Mouse (Mus musculus) lung, embryonic 15.5 days (tissue): ENCODE measurements around the gene Tssc4. TPM values are rescaled to one million over a fixed set of nuclear protein-coding genes. Genes with fewer than 3 reads are reported as not detected.

Source experiments
- ATAC-seq: fragments of 200-750 bp; cut with Nextera tagmentation; 2 replicates; pipeline ENCODE4 v1.8.0; 2017; ENCODE audit warnings: moderate number of reproducible peaks, borderline replicate concordance; ENCODE audit not compliant: low FRiP score, low TSS enrichment; ENCODE audit errors: extremely low read depth
- H3K27ac ChIP-seq: fragments of 300-500 bp; sonication (generic); 2 replicates; pipeline ENCODE4 v1.5.1; 2015; ENCODE audit warnings: moderate library complexity, mild to moderate bottlenecking, inconsistent platforms
- H3K27me3 ChIP-seq: fragments of 300-500 bp; sonication (generic); 2 replicates; pipeline ENCODE4 v1.6.1; 2015; ENCODE audit warnings: inconsistent platforms
- H3K36me3 ChIP-seq: fragments of 300-500 bp; sonication (generic); 2 replicates; pipeline ENCODE4 v1.6.1; 2015; ENCODE audit warnings: inconsistent platforms
- H3K4me1 ChIP-seq: fragments of 300-500 bp; sonication (generic); 2 replicates; pipeline ENCODE4 v1.6.1; 2015; ENCODE audit warnings: inconsistent platforms
- H3K4me2 ChIP-seq: fragments of 300-500 bp; sonication (generic); 2 replicates; pipeline ENCODE4 v1.6.1; 2015; ENCODE audit warnings: inconsistent platforms, mild to moderate bottlenecking, moderate library complexity
- H3K4me3 ChIP-seq: fragments of 300-500 bp; sonication (generic); 2 replicates; pipeline ENCODE4 v1.5.1; 2015; ENCODE audit warnings: mild to moderate bottlenecking, inconsistent platforms
- H3K9ac ChIP-seq: fragments of 300-500 bp; sonication (generic); 2 replicates; pipeline ENCODE4 v1.6.1; 2015; ENCODE audit warnings: inconsistent platforms
- H3K9me3 ChIP-seq: fragments of 300-500 bp; sonication (generic); 2 replicates; pipeline ENCODE4 v1.6.1; 2016; ENCODE audit warnings: inconsistent platforms
- WGBS: fragments of 180-500 bp; shearing (Covaris S2); methylation state at CpG from one replicate; pipeline ENCODE4 v1.1.7; 2015; 5-methylcytosine and 5-hydroxymethylcytosine counted together
- polyA plus RNA-seq: library from polyadenylated mRNA; unstranded; fragments of >200 nt; fragmentation: Nextera tagmentation; extraction: Ambion mirVana; gene quantifications from 2 replicates; pipeline ENCODE4 v1.2.1, GENCODE M21; 2015

Gene Tssc4
- polyA plus RNA-seq, 1 experiment from 2014 or later, result 107 TPM

- Histone ChIP-seq H3K27me3 (peaks cover 38% of the 10 kb centered on the region), H3K36me3 (no peaks in the 10 kb centered on the region)
- WGBS, result 45% methylated on average over 11 of the region's 11 CpGs
Observed at GRCm38 (mm10) chr7:143105258-143105897, 36.3 kb downstream of the Tssc4 start.

GRCm38 (mm10) chr7:143106062-143106461, 37.0 kb downstream of the Tssc4 start, which contains the start of gene Kcnq1:
Gene Kcnq1 (plus strand): TSS chr7:143106362.
- no peak within 1 kb of the TSS for H3K27ac ChIP-seq
- no peaks in the 10 kb centered on the region for H3K9me3 ChIP-seq
- no peaks in the 10 kb centered on the region for H3K36me3 ChIP-seq
- no peak for ATAC-seq
- H3K9ac ChIP-seq, result peak within 1 kb of the TSS; percentile 35
- peak within 1 kb of the TSS; percentile 44 for H3K4me3 ChIP-seq
- peaks cover 38% of the 10 kb centered on the region for H3K27me3 ChIP-seq
- peak within 1 kb of the TSS; percentile 84 for H3K4me2 ChIP-seq
- peaks cover 23% of the 10 kb centered on the region for H3K4me1 ChIP-seq
- 74% methylated on average over 4 of the region's 4 CpGs for WGBS

More at GRCm38 (mm10) chr7:143105258-143105897, 36.3 kb downstream of the Tssc4 start:
- H3K4me2 ChIP-seq, result no peak overlapping the region
- no peak for ATAC-seq
- H3K9me3 ChIP-seq, result no peaks in the 10 kb centered on the region
- no peak overlapping the region for H3K9ac ChIP-seq
- H3K4me3 ChIP-seq, result no peak overlapping the region
- H3K4me1 ChIP-seq, result peaks cover 23% of the 10 kb centered on the region
- no peak overlapping the region for H3K27ac ChIP-seq

DNA sequence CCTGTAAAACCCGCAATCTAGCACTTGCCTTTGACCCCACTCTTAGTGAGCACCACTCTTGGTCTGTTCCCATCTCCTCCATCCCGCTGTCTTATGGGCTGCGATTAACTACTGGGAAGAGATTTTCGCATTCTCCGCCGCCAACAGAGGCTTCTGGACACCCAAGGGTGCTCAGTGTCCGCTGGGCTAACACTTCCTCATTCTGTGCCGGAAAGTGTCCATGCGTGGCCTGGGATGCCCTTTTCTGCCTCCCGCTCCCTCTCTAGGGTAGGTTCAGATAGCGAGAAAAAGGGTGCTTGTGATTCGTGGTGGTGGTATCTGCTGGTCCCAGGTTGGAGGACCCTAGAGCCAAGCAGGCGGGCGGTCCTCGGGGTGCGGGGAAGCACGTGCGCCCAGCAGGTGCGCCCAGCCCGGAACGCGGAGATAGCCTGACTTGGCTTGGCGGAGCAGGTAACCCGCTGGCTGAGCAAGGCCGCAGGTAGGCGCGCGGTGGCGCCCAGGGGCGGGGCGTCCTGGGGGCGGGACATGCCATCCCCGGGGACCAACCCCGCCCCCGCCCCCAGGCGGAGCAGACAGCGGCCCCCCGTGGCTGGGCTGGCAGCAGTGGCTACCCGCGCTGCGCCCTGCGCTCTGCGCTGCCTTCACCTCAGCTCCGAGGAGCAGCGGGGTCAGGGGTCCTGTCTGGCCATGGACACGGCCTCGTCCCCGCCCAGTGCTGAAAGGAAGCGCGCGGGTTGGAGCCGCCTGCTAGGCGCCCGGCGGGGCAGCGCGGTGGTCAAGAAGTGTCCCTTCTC, 37.8 kb downstream of the Tssc4 start:
- Histone ChIP-seq H3K27me3 (peaks cover 38% of the 10 kb centered on the region), H3K4me2 (peak overlapping the region; percentile 84), H3K4me3 (peak overlapping the region; percentile 44), H3K9me3 (no peaks in the 10 kb centered on the region), H3K36me3 (no peaks in the 10 kb centered on the region), H3K27ac (no peak overlapping the region), H3K4me1 (peaks cover 27% of the 10 kb centered on the region), H3K9ac (peak overlapping the region; percentile 35)
- 5% methylated on average over 56 of the region's 57 CpGs for WGBS
- peak; percentile 58 for ATAC-seq

DNA sequence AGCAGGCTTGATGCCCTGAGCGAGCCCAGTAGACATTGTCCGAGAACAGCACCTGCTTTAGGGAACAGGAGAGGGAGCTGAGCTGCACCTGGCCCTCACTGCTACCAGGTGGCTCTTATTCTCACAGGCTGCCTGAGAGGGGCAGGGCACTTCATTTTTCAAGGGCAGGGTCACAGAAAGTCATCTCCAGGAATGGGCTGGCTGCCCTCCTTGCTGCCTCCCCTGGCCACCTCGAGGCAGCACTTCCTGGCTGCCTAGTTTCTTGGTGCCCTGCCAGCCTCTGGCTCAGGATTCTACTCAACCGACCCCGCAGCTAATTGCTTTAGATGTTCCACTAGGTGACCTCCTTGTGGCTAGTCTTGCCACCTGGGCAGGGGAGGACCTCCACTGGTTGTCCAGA, 39.2 kb downstream of the Tssc4 start:
- no peak overlapping the region for H3K9ac ChIP-seq
- peak; percentile 6; the same call in 1 of the 2 replicates for ATAC-seq

DNA sequence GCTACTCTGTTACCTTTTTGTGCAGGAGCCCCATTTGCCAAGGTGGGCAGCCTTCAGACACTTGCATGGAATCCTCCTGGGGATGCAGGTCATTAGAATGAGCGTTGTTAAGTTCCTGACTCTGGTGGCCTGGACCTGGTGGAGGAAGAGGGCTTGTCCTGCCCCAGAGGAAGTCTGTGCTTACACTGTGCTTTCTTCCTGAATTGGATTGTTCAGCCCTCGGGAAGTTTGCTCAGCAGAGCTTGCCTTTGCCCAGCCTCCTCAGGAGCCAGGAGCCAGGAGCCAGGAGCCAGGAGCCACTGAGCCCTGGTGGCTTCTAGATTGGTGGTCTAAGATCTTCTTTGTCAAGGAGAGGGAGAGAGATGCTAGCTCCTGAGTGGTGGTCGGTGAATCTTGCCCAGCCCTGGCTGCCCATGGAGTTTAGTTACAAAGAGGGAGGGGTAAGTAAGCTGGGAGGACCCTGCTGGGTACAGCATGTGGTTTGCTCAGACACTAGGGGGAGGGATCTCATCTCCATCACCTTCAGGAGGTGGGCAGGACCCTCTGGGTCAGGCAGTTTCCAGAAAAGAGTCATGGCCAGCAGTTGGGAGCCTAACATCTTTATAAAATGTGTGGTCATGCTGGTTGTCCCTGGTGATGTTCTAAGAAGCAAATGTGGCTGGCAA, 40.1 kb downstream of the Tssc4 start:
- H3K9ac ChIP-seq, result no peak overlapping the region

More for the DNA sequence above, 39.2 kb downstream of the Tssc4 start:
- H3K27me3 ChIP-seq, result peaks cover 38% of the 10 kb centered on the region
- 0 out of 2 replicates have a peak overlapping the region, but pooled peaks have one; percentile 44 for H3K4me3 ChIP-seq
- WGBS, result 31% methylated on average over 5 of the region's 5 CpGs
- peaks cover 27% of the 10 kb centered on the region for H3K4me1 ChIP-seq
- peak overlapping the region; percentile 60 for H3K27ac ChIP-seq
- no peaks in the 10 kb centered on the region for H3K36me3 ChIP-seq
- H3K9me3 ChIP-seq, result no peaks in the 10 kb centered on the region
- peak overlapping the region; percentile 84 for H3K4me2 ChIP-seq

GRCm38 (mm10) chr7:143109696-143110095, 40.6 kb downstream of the Tssc4 start:
- peak overlapping the region; percentile 84 for H3K4me2 ChIP-seq
- H3K9me3 ChIP-seq, result no peaks in the 10 kb centered on the region
- H3K4me3 ChIP-seq, result no peak overlapping the region
- peaks cover 27% of the 10 kb centered on the region for H3K4me1 ChIP-seq
- no peak overlapping the region for H3K9ac ChIP-seq
- H3K27me3 ChIP-seq, result peaks cover 38% of the 10 kb centered on the region
- H3K36me3 ChIP-seq, result no peaks in the 10 kb centered on the region
- no peak for ATAC-seq
- peak overlapping the region; percentile 65 for H3K27ac ChIP-seq
- 58% methylated on average over 3 of the region's 3 CpGs for WGBS

More for the DNA sequence above, 40.1 kb downstream of the Tssc4 start:
- Histone ChIP-seq H3K4me2 (peak overlapping the region; percentile 84), H3K4me1 (peaks cover 27% of the 10 kb centered on the region), H3K4me3 (no peak overlapping the region), H3K9me3 (no peaks in the 10 kb centered on the region), H3K36me3 (no peaks in the 10 kb centered on the region), H3K27ac (peak overlapping the region; percentile 65), H3K27me3 (peaks cover 38% of the 10 kb centered on the region)
- 18% methylated on average over 3 of the region's 3 CpGs for WGBS
- no peak for ATAC-seq

- H3K27me3 ChIP-seq, result peaks cover 32% of the 10 kb centered on the region
- ATAC-seq, result no peak
- H3K9ac ChIP-seq, result no peak overlapping the region
- no peak overlapping the region for H3K4me3 ChIP-seq
- peaks cover 27% of the 10 kb centered on the region for H3K4me1 ChIP-seq
- H3K9me3 ChIP-seq, result no peaks in the 10 kb centered on the region
- H3K36me3 ChIP-seq, result no peaks in the 10 kb centered on the region
- H3K27ac ChIP-seq, result no peak overlapping the region
- 58% methylated on average over 1 of the region's 1 CpGs for WGBS
- H3K4me2 ChIP-seq, result no peak overlapping the region
Observed at GRCm38 (mm10) chr7:143110803-143111202, 41.8 kb downstream of the Tssc4 start.

- H3K4me1 ChIP-seq, result peaks cover 24% of the 10 kb centered on the region
- H3K4me3 ChIP-seq, result no peak overlapping the region
- no peak overlapping the region for H3K9ac ChIP-seq
- no peak overlapping the region for H3K27ac ChIP-seq
- 31% methylated on average over 4 of the region's 4 CpGs for WGBS
- H3K4me2 ChIP-seq, result no peak overlapping the region
- no peak for ATAC-seq
- H3K36me3 ChIP-seq, result no peaks in the 10 kb centered on the region
- H3K27me3 ChIP-seq, result peaks cover 22% of the 10 kb centered on the region
- H3K9me3 ChIP-seq, result no peaks in the 10 kb centered on the region
Observed at GRCm38 (mm10) chr7:143111719-143112118, 42.7 kb downstream of the Tssc4 start.

GRCm38 (mm10) chr7:143112395-143112794, 43.3 kb downstream of the Tssc4 start:
- H3K4me1 ChIP-seq, result peaks cover 18% of the 10 kb centered on the region
- ATAC-seq, result no peak
- 19% methylated on average over 1 of the region's 1 CpGs for WGBS
- H3K4me3 ChIP-seq, result no peak overlapping the region
- peaks cover 16% of the 10 kb centered on the region for H3K27me3 ChIP-seq
- H3K9me3 ChIP-seq, result no peaks in the 10 kb centered on the region
- no peak overlapping the region for H3K4me2 ChIP-seq
- H3K36me3 ChIP-seq, result no peaks in the 10 kb centered on the region
- no peak overlapping the region for H3K9ac ChIP-seq
- H3K27ac ChIP-seq, result no peak overlapping the region

- Histone ChIP-seq H3K27me3 (no peaks in the 10 kb centered on the region), H3K4me2 (no peak overlapping the region), H3K27ac (no peak overlapping the region), H3K9ac (no peak overlapping the region), H3K4me3 (no peak overlapping the region), H3K4me1 (peaks cover 16% of the 10 kb centered on the region), H3K9me3 (no peaks in the 10 kb centered on the region), H3K36me3 (no peaks in the 10 kb centered on the region)
- ATAC-seq, result no peak
Observed at GRCm38 (mm10) chr7:143114773-143115172, 45.7 kb downstream of the Tssc4 start.

GRCm38 (mm10) chr7:143116521-143116920, 47.5 kb downstream of the Tssc4 start:
- Histone ChIP-seq H3K4me1 (peaks cover 25% of the 10 kb centered on the region), H3K27me3 (no peaks in the 10 kb centered on the region), H3K9ac (no peak overlapping the region), H3K4me3 (no peak overlapping the region), H3K4me2 (no peak overlapping the region), H3K36me3 (no peaks in the 10 kb centered on the region), H3K9me3 (no peaks in the 10 kb centered on the region), H3K27ac (no peak overlapping the region)
- no peak for ATAC-seq
- WGBS, result 75% methylated on average over 5 of the region's 5 CpGs
